Mouse (Mus musculus): ENCODE data around the gene Cadm1. TPM values are rescaled to one million over a fixed set of nuclear protein-coding genes. Genes with fewer than 3 reads are reported as not detected.
A peak's percentile ranks its signal among the peaks of the same experiment; 100 is the strongest.

Gene Cadm1
- polyA plus RNA-seq, 1 experiment from 2014 or later, result 89.9 TPM

DNA sequence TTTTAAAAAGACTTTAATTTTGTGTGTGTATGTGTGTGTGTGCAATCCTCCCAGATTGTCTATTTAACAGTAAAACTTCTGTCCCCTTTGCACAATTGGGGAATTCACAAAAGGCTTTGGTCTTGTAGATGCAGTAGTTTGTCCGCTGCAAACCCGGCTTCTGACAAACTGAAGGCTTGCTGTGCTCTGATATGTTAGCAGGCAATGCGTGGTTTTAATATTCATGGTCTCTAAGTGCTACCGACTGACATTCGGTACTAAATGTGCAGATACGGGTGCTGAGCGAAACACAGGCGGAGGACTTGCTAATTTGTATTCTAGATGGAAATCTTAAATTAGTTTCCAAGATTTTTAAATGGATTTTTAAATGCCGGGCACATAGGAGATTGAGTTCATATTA lies 176.4 kb downstream of the Cadm1 start:
- DNase-seq (ENCODE audit: low spot score), result no peak
- H3K9me3 ChIP-seq (replicated peaks), result no peaks in the 10 kb centered on the region
- no peak overlapping the region for H3K27ac ChIP-seq (replicated peaks)
- peaks cover 20% of the 10 kb centered on the region for H3K4me1 ChIP-seq
- H3K27me3 ChIP-seq (ENCODE audit: low read depth, poor library complexity, severe bottlenecking), result no peaks in the 10 kb centered on the region
- H3K4me3 ChIP-seq, result no peak overlapping the region
- H3K36me3 ChIP-seq, result no peaks in the 10 kb centered on the region
- WGBS, result 90% methylated on average over 9 of the region's 9 CpGs

GRCm38 (mm10) chr9:47707326-47707725 lies 177.4 kb downstream of the Cadm1 start:
- WGBS, result 81% methylated on average over 6 of the region's 6 CpGs
- no peak for DNase-seq (ENCODE audit: low spot score)
- H3K4me1 ChIP-seq, result peaks cover 20% of the 10 kb centered on the region
- H3K36me3 ChIP-seq, result no peaks in the 10 kb centered on the region
- no peak overlapping the region for H3K4me3 ChIP-seq
- no peak overlapping the region for H3K27ac ChIP-seq (replicated peaks)
- no peaks in the 10 kb centered on the region for H3K27me3 ChIP-seq (ENCODE audit: low read depth, poor library complexity, severe bottlenecking)
- H3K9me3 ChIP-seq (replicated peaks), result no peaks in the 10 kb centered on the region

DNA sequence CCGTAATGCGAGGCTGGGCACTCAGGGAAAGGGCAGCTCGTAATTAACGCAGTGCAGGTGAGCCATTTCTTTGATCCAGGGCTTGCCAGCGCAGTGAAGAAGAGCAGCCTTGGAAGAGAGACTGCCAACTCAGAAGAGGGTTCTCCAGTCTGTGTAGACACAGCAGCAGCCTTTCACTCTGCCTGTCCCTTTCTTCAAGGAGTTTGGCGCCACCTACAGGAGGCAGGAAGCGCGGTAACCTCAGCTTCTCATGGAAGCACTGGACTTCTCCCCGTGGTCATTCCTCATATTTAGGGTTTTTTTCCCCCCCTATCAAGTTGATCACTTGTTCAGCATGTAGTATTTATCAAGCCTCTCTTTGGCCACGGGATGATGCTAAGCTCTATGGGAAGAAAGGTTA lies 178.3 kb downstream of the Cadm1 start:
- 31% methylated on average over 10 of the region's 10 CpGs for WGBS
- no peak overlapping the region for H3K27ac ChIP-seq (replicated peaks)
- H3K36me3 ChIP-seq, result no peaks in the 10 kb centered on the region
- peaks cover 20% of the 10 kb centered on the region for H3K4me1 ChIP-seq
- peak; percentile 74 for DNase-seq (ENCODE audit: low spot score)
- no peaks in the 10 kb centered on the region for H3K27me3 ChIP-seq (ENCODE audit: low read depth, poor library complexity, severe bottlenecking)
- H3K4me3 ChIP-seq, result no peak overlapping the region
- H3K9me3 ChIP-seq (replicated peaks), result no peaks in the 10 kb centered on the region

DNA sequence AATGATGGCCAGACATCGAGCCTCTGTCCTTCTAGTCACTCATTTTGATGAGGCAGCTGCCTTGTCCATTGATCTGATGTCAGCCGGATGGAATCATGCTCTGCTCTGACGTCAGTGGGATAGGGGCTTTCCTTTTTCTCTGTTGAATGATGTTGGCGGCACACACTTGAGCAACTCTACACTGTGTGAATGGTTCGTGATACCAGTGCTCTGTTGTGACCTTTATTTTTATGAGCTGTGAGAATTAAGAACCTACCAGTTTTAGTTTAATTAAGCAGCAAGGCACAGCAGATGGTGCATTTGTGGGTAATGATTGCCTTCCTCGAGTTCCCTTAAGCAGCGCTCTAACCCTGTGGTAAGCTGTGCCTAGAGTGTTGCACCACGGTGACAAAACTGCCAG lies 181.0 kb downstream of the Cadm1 start:
- H3K9me3 ChIP-seq (replicated peaks), result no peaks in the 10 kb centered on the region
- H3K4me1 ChIP-seq, result peaks cover 30% of the 10 kb centered on the region
- no peak overlapping the region for H3K27ac ChIP-seq (replicated peaks)
- DNase-seq (ENCODE audit: low spot score), result no peak
- no peaks in the 10 kb centered on the region for H3K36me3 ChIP-seq
- WGBS, result 90% methylated on average over 8 of the region's 8 CpGs
- no peak overlapping the region for H3K4me3 ChIP-seq
- no peaks in the 10 kb centered on the region for H3K27me3 ChIP-seq (ENCODE audit: low read depth, poor library complexity, severe bottlenecking)

- H3K27me3 ChIP-seq (ENCODE audit: low read depth, poor library complexity, severe bottlenecking), result no peaks in the 10 kb centered on the region
- no peaks in the 10 kb centered on the region for H3K36me3 ChIP-seq
- H3K9me3 ChIP-seq (replicated peaks), result no peaks in the 10 kb centered on the region
- DNase-seq (ENCODE audit: low spot score), result no peak
- no peak overlapping the region for H3K4me3 ChIP-seq
- peaks cover 20% of the 10 kb centered on the region for H3K4me1 ChIP-seq
- 74% methylated on average over 2 of the region's 2 CpGs for WGBS
- no peak overlapping the region for H3K27ac ChIP-seq (replicated peaks)
Observed at GRCm38 (mm10) chr9:47714541-47714940, 184.6 kb downstream of the Cadm1 start.

- Histone ChIP-seq H3K36me3 (no peaks in the 10 kb centered on the region), H3K27ac (replicated peaks) (no peak overlapping the region), H3K4me1 (peaks cover 20% of the 10 kb centered on the region), H3K27me3 (ENCODE audit: low read depth, poor library complexity, severe bottlenecking) (no peaks in the 10 kb centered on the region), H3K4me3 (no peak overlapping the region), H3K9me3 (replicated peaks) (no peaks in the 10 kb centered on the region)
- no peak for DNase-seq (ENCODE audit: low spot score)
- 90% methylated on average over 3 of the region's 3 CpGs for WGBS
Observed at GRCm38 (mm10) chr9:47715415-47715814, 185.4 kb downstream of the Cadm1 start.

DNA sequence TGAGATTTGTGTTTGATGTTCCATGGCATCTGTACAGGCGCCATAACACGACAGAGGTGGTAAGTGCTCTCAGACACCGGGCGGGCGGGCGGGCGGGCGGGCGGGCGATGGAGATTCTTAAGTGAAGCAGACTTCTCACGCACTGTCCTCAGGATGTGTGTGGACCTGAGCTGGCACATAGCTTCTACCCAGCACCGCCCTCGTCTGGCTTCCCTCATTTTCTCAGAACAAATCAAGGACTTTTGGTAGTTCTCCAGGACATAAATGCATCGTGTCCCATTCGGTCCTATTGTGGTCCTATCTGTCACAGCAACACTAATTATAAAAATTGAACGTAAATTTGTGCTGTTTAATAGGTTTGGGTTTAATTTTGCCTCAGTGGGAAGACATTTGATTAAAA lies 186.9 kb downstream of the Cadm1 start:
- peaks cover 20% of the 10 kb centered on the region for H3K4me1 ChIP-seq
- no peak for DNase-seq (ENCODE audit: low spot score)
- WGBS, result 95% methylated on average over 16 of the region's 16 CpGs
- no peaks in the 10 kb centered on the region for H3K36me3 ChIP-seq
- no peak overlapping the region for H3K4me3 ChIP-seq
- no peaks in the 10 kb centered on the region for H3K27me3 ChIP-seq (ENCODE audit: low read depth, poor library complexity, severe bottlenecking)
- no peaks in the 10 kb centered on the region for H3K9me3 ChIP-seq (replicated peaks)
- H3K27ac ChIP-seq (replicated peaks), result no peak overlapping the region

- H3K27me3 ChIP-seq (ENCODE audit: low read depth, poor library complexity, severe bottlenecking), result no peaks in the 10 kb centered on the region
- no peaks in the 10 kb centered on the region for H3K9me3 ChIP-seq (replicated peaks)
- no peaks in the 10 kb centered on the region for H3K36me3 ChIP-seq
- peaks cover 27% of the 10 kb centered on the region for H3K4me1 ChIP-seq
- whole genome bisulfite sequencing, result 85% methylated on average over 3 of the region's 3 CpGs
- no peak for DNase-seq (ENCODE audit: low spot score)
- no peak overlapping the region for H3K4me3 ChIP-seq
- no peak overlapping the region for H3K27ac ChIP-seq (replicated peaks)
Observed at GRCm38 (mm10) chr9:47727611-47728010, 197.6 kb downstream of the Cadm1 start.

DNA sequence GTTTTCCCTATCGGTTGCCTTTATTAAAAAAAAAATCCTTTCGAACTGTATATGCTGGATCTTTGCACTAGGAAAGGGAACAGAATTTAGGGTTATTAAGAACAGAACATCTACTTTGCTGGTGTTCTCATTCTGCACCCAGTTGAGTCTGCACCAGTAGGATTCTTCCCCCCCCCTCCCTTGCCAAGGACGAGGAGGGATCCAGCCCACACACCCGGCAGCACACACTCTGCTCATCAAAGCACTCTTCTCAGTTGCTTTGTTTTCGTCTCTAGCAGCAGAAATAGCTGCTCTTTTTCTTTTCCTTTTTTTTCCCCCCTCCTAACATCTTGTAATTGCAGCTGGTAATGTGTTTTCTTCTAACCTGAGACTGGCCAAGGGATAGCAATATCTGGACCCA lies 198.9 kb downstream of the Cadm1 start:
- Histone ChIP-seq H3K9me3 (replicated peaks) (no peaks in the 10 kb centered on the region), H3K36me3 (no peaks in the 10 kb centered on the region), H3K4me1 (peaks cover 27% of the 10 kb centered on the region), H3K27me3 (ENCODE audit: low read depth, poor library complexity, severe bottlenecking) (no peaks in the 10 kb centered on the region), H3K27ac (replicated peaks) (no peak overlapping the region), H3K4me3 (no peak overlapping the region)
- no peak for DNase-seq (ENCODE audit: low spot score)
- 69% methylated on average over 5 of the region's 5 CpGs for WGBS

DNA sequence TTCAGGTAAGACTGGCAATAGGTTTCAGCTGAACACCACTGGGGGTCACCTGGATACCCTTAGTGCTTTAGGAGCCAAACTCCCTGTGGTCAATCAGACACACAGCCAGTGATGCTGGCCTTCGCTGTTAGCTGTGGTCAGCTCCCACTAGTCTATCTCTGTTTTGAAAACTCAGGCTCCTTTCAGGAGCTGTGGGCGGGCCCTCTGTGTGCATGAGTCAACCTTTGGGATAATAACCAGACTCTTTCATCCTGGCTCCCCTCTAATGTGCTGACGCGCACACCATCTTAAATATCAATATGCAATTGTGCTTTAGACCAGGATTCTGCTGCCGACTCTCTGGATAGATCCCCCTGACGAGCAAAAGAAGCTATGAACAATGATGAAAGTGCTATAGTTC lies 200.3 kb downstream of the Cadm1 start:
- Histone ChIP-seq H3K27ac (replicated peaks) (no peak overlapping the region), H3K27me3 (ENCODE audit: low read depth, poor library complexity, severe bottlenecking) (no peaks in the 10 kb centered on the region), H3K9me3 (replicated peaks) (no peaks in the 10 kb centered on the region), H3K4me1 (peaks cover 27% of the 10 kb centered on the region), H3K4me3 (no peak overlapping the region), H3K36me3 (no peaks in the 10 kb centered on the region)
- WGBS, result 88% methylated on average over 6 of the region's 6 CpGs
- DNase-seq (ENCODE audit: low spot score), result no peak

DNA sequence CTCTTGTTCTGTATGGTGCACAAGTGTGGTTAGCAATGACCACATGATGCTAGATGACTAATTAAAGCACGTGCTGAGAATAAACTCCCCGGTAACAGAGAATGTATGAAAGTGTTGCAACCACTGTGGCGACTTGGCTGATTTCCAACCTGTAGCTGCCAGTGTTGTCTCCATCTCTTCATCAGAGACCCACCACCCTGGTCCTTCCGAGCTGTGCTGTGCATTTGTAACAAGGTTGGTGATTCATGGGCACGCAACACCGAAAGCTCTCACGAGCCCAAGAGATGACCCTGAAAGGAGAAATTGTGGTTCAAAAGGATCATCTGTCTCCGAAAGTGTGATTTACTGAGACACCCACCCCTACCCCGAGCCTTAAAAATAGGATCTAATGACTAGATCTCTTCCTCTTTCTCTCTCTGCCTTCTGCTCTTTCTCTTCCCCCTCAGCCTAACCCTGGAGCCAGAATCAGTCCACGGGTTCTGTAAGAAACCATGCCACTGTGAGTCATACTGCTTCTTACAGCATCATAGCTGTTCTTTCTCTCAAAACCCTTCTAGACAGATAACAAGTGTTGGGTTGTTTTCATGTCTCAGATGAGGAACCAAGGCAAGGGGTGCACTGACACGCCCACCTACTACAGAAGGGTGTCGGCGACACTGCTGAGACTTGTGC lies 203.9 kb downstream of the Cadm1 start:
- Histone ChIP-seq H3K9me3 (replicated peaks) (no peaks in the 10 kb centered on the region), H3K27ac (replicated peaks) (no peak overlapping the region), H3K4me1 (peaks cover 19% of the 10 kb centered on the region), H3K4me3 (no peak overlapping the region), H3K27me3 (ENCODE audit: low read depth, poor library complexity, severe bottlenecking) (no peaks in the 10 kb centered on the region), H3K36me3 (no peaks in the 10 kb centered on the region)
- 94% methylated on average over 13 of the region's 13 CpGs for WGBS
- DNase-seq (ENCODE audit: low spot score), result no peak

GRCm38 (mm10) chr9:47734905-47735304 lies 204.9 kb downstream of the Cadm1 start:
- Histone ChIP-seq H3K36me3 (no peaks in the 10 kb centered on the region), H3K4me3 (no peak overlapping the region), H3K4me1 (peaks cover 27% of the 10 kb centered on the region), H3K27me3 (ENCODE audit: low read depth, poor library complexity, severe bottlenecking) (no peaks in the 10 kb centered on the region), H3K9me3 (replicated peaks) (no peaks in the 10 kb centered on the region), H3K27ac (replicated peaks) (no peak overlapping the region)
- DNase-seq (ENCODE audit: low spot score), result no peak
- 89% methylated on average over 5 of the region's 5 CpGs for WGBS

GRCm38 (mm10) chr9:47738799-47739198 lies 208.8 kb downstream of the Cadm1 start:
- Histone ChIP-seq H3K27me3 (ENCODE audit: low read depth, poor library complexity, severe bottlenecking) (no peaks in the 10 kb centered on the region), H3K4me3 (no peak overlapping the region), H3K9me3 (replicated peaks) (no peaks in the 10 kb centered on the region), H3K27ac (replicated peaks) (peak overlapping the region; percentile 23; the same call in 1 of the 2 replicates), H3K4me1 (peaks cover 31% of the 10 kb centered on the region), H3K36me3 (no peaks in the 10 kb centered on the region)
- WGBS, result 42% methylated on average over 4 of the region's 4 CpGs
- DNase-seq (ENCODE audit: low spot score), result no peak

DNA sequence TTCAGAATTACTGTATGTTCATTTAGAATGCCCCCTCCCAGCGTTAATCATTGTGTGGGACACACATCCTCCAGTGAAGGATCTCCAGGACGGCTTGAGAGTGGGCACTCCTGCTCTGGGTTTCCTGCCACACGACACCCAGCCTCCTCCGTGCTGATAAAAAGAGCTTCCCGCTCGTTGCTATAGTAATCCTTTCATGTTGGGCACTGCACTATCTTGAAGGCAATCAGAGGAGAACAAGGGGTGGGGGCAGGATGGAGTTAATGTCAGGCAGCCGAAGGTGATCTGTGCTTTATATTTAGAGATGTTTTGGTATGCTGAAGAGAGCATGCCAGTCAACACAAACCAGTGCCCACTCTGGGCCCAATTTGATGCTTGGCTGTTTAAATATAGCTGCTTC lies 209.3 kb downstream of the Cadm1 start:
- WGBS, result 11% methylated on average over 7 of the region's 7 CpGs
- Histone ChIP-seq H3K4me3 (no peak overlapping the region), H3K9me3 (replicated peaks) (no peaks in the 10 kb centered on the region), H3K27ac (replicated peaks) (0 out of 2 replicates have a peak overlapping the region, but pooled peaks have one; percentile 23), H3K4me1 (peaks cover 31% of the 10 kb centered on the region), H3K27me3 (ENCODE audit: low read depth, poor library complexity, severe bottlenecking) (no peaks in the 10 kb centered on the region), H3K36me3 (no peaks in the 10 kb centered on the region)
- peak; percentile 20 for DNase-seq (ENCODE audit: low spot score)

Measured in midbrain, embryonic 10.5 days (tissue).